Mouse (Mus musculus) frontal cortex, postnatal 36 days (tissue): ENCODE measurements around the gene Lrsam1.

Experiments used
- DNase-seq, 2 experiments: peaks; one replicate each; pipeline ENCODE4 v3.0.0; 2022; ENCODE audit warnings: low spot score in 2 of 2

The Lrsam1 gene

DNA sequence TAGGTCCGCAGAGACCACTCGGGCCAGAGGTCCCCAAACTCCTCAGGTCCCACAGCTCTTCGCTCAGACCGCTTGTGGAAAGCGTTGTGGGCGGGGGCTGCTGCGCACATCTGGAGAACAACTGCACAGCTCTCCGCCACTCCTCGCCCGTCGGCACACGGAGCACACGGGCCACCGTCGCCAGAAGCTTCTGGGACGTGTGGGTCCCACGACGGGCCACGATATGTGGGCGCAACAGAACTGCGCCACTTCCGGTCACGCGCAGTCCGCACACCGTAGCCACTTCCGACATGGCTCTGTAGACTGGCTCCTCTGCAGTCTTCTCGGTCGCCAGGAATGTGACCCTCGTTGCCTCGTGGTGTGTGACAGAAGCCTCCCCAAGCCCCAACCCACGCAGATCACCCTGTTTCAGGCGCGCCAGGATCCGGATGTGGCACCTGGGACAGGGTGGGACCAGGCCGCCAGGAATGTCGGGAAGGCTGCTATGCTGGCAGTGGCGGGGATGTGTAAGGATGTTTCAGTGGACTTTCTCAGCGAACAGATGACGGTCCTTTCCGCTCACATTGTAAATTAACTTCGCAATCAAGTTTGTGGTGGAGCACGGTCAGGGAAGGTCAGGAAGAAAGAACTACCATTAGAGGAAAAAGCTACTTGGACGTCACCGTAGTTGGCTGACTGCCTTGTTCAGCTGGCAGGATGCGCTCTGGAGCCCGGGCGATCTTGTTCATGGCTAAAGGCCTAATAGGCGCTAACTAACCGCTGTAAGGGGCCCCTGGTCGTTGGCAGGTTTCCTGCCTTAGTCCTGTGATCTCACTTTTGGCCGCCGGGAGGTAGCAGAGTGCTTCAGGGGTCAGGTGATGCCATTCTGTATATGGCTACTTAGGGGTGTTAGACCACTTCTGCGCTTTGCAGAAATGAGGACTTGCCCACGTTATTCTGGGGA lies 5.5 kb upstream of the Lrsam1 start:
- peak; percentile 86 to 93 for DNase-seq

DNA sequence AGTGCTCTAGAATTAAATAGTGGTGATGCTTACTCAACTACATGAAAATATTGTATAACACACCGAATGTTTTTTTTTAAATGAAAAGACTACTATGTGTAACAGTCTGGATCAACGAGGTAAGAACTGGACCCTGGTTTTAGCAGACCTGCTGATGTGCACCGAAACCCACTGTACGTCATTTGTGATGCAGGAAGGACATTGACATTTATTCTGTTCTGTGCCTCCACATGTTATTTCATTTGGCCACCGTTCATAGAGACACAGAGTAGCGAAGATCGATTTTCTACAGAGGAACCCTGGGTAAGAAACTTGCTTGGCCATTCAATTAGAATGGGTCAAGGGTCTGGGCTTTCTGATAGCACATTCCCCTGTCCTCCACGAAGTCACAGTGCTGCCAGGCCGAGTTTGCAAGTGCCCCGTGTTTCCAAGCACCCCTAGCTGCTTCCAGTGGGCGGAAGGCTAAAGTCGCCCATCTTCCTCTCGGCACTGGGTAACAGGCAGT lies 4.8 kb upstream of the Lrsam1 start:
- DNase-seq, result no peak

DNA sequence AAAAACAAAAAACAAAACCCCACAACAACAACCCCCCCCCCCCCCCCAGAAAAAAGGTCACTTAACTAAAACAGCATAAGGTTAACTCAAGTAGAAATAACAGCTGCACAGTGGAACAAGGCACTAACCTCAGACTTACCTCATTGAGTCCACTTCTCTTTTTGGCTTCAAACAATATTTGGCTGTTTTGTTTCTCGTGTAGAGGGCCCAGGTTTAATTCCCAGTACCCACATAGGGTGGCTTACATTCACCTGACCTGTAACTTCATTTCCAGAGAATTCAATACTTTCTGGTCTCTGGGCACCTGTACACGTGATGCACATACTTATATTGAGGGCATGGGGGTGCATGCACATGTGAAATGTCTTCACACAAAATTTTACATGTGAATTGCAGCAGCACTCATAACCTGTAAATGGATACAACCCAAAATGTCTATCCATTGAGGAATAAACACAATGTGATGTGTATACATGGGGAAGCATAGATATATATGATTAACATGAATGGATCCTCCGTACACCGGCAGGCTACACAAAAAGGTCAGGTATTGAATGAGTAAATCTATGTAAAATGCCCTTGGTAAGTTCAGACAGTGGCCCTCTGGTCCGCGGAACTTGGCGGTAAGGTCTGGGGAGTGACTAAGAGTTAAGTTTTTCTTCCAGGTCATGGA lies 4.2 kb upstream of the Lrsam1 start:
- no peak for DNase-seq

DNA sequence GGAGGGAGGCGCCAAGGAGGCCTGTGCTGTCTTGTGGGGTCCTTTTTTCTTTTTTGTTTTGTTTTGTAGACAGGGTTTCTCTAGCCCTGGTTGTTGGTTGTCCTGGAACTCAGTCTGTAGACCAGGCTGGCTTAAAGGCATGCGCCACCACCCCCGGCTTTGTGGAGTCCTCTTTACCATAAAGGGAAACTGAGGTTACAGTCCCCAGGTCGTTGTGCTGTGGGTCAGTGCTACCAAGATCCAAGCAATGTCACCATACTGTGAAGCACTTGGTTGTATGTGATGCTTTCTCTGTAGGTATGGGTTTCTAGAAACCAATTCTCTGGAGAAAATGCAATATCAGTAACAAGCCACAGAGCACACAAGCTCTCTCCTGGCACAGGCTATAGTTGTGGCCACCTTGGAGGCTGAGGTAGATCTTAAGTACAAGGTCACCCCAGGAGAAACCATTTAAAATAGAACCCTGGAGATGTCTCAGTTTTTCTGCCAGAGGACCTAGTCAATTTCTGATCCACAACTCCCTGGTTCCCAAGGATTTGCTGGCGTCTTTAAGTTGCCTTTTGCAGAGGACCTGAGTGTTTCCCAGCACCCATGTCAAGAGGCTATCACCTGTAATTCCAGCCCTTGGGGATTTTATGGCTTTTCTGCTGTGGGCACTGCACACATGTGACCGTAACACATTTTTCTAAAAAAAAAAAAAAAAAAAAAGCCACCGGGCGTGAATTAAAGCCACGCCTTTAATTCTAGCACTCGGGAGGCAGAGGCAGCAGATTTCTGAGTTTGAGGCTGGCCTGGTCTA lies 3.4 kb upstream of the Lrsam1 start:
- no peak for DNase-seq

GRCm38 (mm10) chr2:32963981-32964380 lies 2.6 kb upstream of the Lrsam1 start:
- DNase-seq, result no peak

DNA sequence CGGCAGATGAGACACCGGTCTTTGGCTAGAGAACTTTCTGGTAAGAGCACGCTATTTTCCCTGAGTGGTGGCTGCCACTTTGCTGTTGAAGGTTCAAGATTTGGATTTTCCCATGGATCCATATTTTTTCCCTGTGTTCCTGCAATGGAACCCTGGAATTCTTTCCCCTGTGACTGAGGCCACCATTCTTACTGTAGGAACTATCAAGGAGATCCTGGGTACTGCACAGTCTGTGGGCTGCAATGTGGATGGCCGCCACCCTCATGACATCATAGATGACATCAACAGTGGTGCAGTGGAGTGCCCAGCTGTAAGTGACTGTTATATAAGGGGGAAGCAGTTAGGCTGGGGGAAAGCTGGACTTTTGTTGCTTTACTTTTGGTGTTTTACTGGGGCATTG lies 2.1 kb upstream of the Lrsam1 start:
- DNase-seq, result no peak

DNA sequence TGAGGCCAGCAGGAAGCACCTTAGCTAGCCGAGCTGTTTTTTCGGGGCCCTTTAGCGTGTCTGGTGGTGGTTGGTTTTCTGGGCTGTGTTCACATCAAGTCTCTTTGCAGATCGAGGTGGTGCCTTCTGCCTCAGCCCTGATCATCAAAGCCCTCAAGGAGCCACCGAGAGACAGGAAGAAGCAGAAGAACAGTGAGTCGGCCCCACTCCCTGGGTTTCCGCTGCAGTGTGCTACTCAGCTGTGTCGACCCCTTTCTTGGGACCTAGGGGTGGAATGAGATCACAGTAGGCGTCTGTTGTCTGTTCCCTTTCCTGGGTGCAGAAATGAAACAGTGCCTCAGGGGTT lies 1.4 kb upstream of the Lrsam1 start:
- DNase-seq, result no peak

GRCm38 (mm10) chr2:32962062-32962874 lies 854 bp upstream of the Lrsam1 start:
- DNase-seq, result no peak

DNA sequence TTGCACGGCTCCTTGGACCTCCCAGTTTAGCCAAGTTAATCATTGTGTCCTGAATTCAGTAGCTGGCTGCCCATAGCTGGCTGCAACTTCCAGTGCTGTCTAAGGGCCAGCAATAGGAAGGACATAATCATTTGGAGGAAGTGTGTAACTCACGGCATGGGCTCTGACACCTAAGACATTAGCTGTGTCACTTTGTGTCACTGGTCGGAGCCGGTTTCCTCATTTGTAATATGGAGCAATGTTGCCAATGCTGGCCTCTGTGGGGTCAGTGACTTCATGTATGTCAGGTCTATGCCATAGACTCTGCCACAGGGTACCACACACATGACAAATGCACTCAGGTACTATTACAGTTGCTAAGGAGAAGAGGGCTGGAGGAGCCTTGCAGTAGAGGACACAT lies 1.1 kb downstream of the Lrsam1 start:
- DNase-seq, result no peak

- DNase-seq, result no peak
Measured at GRCm38 (mm10) chr2:32957344-32957743, 4.1 kb downstream of the Lrsam1 start.

- DNase-seq, result no peak
Measured at GRCm38 (mm10) chr2:32954581-32954980, 6.8 kb downstream of the Lrsam1 start.

GRCm38 (mm10) chr2:32947454-32947853 lies 14.0 kb downstream of the Lrsam1 start:
- no peak for DNase-seq

DNA sequence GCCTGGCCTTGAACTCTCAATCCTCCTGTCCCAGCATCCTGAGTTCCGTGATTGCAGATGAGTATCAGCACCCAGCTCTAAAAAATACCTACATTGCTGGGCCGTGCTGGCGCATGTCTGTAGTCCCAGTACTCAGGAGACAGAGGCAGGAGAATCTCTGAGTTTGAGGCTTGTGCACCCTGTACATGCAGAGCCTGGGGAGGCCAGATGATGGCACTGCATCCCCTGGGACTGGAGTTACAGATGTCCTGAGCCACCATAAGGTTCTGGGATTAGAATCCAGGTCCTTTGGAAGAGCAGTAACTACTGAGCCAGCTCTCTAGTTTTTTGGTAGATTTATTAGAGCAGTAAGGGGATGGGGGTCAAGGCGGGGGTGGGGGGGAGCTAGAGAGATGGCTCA lies 20.9 kb downstream of the Lrsam1 start:
- DNase-seq, result no peak

GRCm38 (mm10) chr2:32939418-32939817 lies 22.0 kb downstream of the Lrsam1 start:
- DNase-seq, result peak in 1 of 2 experiments; percentile 62

DNA sequence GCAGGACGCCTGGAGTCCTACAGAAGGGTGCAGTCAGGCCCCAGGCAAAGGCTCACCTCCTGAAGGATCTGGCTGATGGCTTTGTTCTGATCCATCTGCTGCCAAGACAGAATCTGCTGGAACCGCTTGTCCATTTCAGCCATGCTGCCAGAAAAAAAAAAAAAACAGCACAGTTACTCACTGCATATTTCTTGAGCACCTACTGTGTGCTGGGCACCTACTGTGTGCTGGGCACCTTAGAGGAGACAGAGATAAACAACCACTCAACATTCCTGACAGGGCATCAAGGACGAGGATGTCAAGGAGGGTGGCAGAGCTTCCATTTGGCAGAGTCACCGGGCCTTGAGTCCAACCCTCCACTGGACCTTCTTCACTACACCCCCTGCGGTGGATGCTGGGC lies 22.7 kb downstream of the Lrsam1 start:
- DNase-seq, result no peak

DNA sequence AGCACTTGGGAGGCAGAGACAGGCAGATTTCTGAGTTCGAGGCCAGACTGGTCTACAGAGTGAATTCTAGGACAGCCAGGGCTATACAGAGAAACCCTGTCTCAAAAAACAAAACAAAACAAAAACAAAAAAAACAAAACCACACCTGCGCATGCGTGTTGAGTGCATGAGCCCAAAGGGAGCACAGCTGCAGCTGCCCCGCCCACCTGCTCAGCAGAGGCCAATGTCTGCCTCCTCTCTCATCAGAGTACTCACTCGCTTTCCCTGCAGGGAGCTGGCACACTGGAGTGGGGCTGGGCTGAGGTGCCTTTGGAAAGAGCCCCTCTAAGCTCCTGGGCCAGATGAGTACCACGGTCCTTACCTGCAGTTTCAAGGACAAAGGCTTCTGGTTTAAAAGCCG lies 29.7 kb downstream of the Lrsam1 start:
- no peak for DNase-seq

- DNase-seq, result no peak
Measured at GRCm38 (mm10) chr2:32928947-32929829, 32.2 kb downstream of the Lrsam1 start.

DNA sequence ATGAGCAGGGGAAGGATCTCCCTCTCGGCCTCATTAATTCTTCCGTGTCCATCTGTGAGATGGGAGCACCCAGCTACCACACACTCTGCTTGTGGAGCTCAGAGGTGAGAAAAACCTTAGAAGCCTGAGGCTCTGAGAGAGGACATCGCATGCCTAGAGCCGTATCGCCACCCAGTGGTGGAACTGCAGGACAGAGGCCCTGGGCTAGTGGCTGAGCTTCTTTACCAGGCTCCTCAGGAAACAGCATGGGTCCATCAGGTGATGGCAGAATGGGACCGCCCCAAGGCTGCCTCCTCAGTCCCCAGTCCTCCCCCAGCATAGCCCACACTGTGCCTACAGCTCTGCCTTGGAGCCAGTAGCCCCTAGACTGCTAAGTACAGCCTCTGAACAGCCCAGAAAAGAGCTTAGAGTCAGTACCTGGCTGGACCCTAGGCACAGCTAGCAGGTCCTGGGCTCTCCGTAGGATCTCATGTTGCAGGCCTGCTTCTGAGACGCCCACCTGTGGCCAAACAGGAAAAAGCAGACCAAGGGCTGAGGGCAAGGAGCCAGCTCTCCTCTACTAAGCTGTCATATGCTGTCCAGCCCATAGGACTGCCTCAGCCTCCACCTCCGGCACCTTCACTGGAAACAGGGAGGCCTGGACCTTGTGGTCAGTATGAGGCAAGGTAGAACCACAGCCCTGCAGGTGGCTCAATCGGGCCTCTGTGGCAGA lies 33.0 kb downstream of the Lrsam1 start:
- DNase-seq, result peak; percentile 74 to 82

- no peak for DNase-seq
Measured at GRCm38 (mm10) chr2:32927624-32928234, 33.7 kb downstream of the Lrsam1 start.
